Mouse (Mus musculus) gastrocnemius, postnatal 25 days (tissue): ENCODE measurements around the gene Lacc1. TPM values are rescaled to one million over a fixed set of nuclear protein-coding genes. Genes with fewer than 3 reads are reported as not detected.

Source experiments
- DNase-seq: peaks from one replicate; pipeline ENCODE4 v3.0.0; 2022
- total RNA-seq, 2 experiments: library from RNA; stranded (reverse); gene quantifications; 1 replicate in 1 of 2; 2 replicates in 1 of 2; pipeline ENCODE4 v1.2.3; 2021

Gene Lacc1
- total RNA-seq, 2 experiments from 2014 or later = 0.96 to 1.2 TPM

DNA sequence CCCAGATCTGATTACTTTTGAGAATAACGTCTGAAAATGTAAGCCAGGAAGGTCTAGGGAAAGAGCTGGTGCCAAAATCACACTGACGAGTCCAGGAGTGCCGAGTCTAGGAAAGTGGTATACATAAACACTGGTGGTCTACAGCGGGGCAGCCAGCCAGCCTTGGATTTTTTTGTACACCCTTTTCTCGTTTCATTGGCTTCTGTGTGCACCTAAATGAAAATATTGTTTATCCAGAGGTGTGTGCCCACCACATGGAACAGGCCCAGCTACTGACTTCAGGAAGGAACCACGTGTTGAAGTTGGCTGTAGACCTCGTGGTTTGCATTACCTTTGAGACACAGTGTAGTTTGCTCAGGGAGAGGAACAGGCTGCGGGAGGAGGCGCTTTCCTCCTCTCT lies 57.1 kb downstream of the Lacc1 start:
- DNase-seq = no peak

Other genes starting within 250 kb of the Lacc1 start
- gene Ccdc122, start 132 bp downstream of the Lacc1 start, total RNA-seq = under 1 TPM; 0.49 to 0.62 TPM
- gene Enox1, start 119.9 kb upstream of the Lacc1 start, total RNA-seq = 1 to 10 TPM in 1 of 2 experiments, under 1 TPM in 1; 0.99 to 1.2 TPM